ENCODE assay signal across 8 mouse cellular contexts in genomic region chrX:102643823-102644572, GRCm38 (mm10). TPM values are rescaled to one million over a fixed set of nuclear protein-coding genes. Genes with fewer than 3 reads are reported as not detected.
DNase-seq lines count a peak whose midpoint lies in the region; ATAC-seq and TF ChIP-seq lines count a peak whose summit lies in the region.

Phka1 (minus strand) TSS chrX:102644246.

- intact Hi-C loops in heart, postnatal 10 days (cut with DNase I), result loop anchor here (10.0 kb wide), 1 partner anchor 139 kb away; the partner anchor contains the start of gene Hdac8

- H3K4me3 ChIP-seq in CH12.LX (replicated peaks in 1 of 3; ENCODE audit: low read depth in 2 of 3, low read length in 2 of 3, poor library complexity in 1 of 3), result peak within 1 kb of the TSS; percentile 56 to 89 (median 60)
- peak within 1 kb of the TSS; percentile 54 for H3K4me3 ChIP-seq in forebrain, embryonic 13.5 days
- peak within 1 kb of the TSS; percentile 55 for H3K4me3 ChIP-seq in liver, postnatal 0 days (ENCODE audit: low read depth, low read length)
- peak within 1 kb of the TSS; percentile 48 for H3K4me3 ChIP-seq in neural tube, embryonic 14.5 days (ENCODE audit: low read depth, low read length)
- H3K4me3 ChIP-seq in testis, adult 2 months (ENCODE audit: control insufficient read depth, low read depth, low read length), result peak within 1 kb of the TSS; percentile 88

- TF ChIP-seq CTCF in CH12.LX (conservative IDR thresholded peaks at IDR 0.05 in 1 of 2, IDR thresholded peaks at IDR 0.05 in 1 of 2; ENCODE audit: low read depth in 2 of 2, low read length in 2 of 2), result 0 out of 4 replicates have a peak, but pooled peaks of 1 of the 2 experiments have one; percentile 7
- no peak for TF ChIP-seq CTCF in liver, postnatal 0 days (IDR thresholded peaks at IDR 0.05; ENCODE audit: low read depth)
- no peak for TF ChIP-seq CTCF in testis, adult 2 months (IDR thresholded peaks at IDR 0.05; ENCODE audit: control insufficient read depth, insufficient read depth, insufficient replicate concordance, low read depth, low read length)

- in situ Hi-C loops in CH12.LX (cut with MboI; ENCODE audit: low pct_ligation_motif_present, low pct_unique_long_range_greater_than_20kb, low sequenced_read_pairs), result no loop called here

- TF ChIP-seq RAD21 in CH12.LX (IDR thresholded peaks at IDR 0.05; ENCODE audit: low read depth, low read length), result no peak

- no peaks in the 10 kb centered on the region for H3K36me3 ChIP-seq in CH12.LX (replicated peaks in 1 of 2; ENCODE audit: control insufficient read depth in 1 of 2, insufficient read depth in 1 of 2, low read length in 1 of 2)
- no peaks in the 10 kb centered on the region for H3K36me3 ChIP-seq in forebrain, embryonic 13.5 days (ENCODE audit: poor library complexity, severe bottlenecking)
- no peaks in the 10 kb centered on the region for H3K36me3 ChIP-seq in liver, postnatal 0 days (replicated peaks; ENCODE audit: insufficient read depth, low read length)
- H3K36me3 ChIP-seq in neural tube, embryonic 14.5 days (ENCODE audit: control insufficient read depth, insufficient read depth, low read length), result no peaks in the 10 kb centered on the region
- H3K36me3 ChIP-seq in testis, adult 2 months (ENCODE audit: control insufficient read depth, insufficient read depth, low read length), result no peaks in the 10 kb centered on the region

- H3K4me2 ChIP-seq in CH12.LX (ENCODE audit: insufficient read depth, low read depth, poor library complexity, severe bottlenecking), result peak within 1 kb of the TSS; percentile 59
- H3K4me2 ChIP-seq in forebrain, embryonic 13.5 days, result peak within 1 kb of the TSS; percentile 64
- H3K4me2 ChIP-seq in liver, postnatal 0 days (ENCODE audit: low read depth, low read length), result peak within 1 kb of the TSS; percentile 60
- H3K4me2 ChIP-seq in neural tube, embryonic 14.5 days (ENCODE audit: low read depth, low read length), result peak within 1 kb of the TSS; percentile 50

- no peaks in the 10 kb centered on the region for H3K9me3 ChIP-seq in CH12.LX (replicated peaks; ENCODE audit: low read length)
- H3K9me3 ChIP-seq in forebrain, embryonic 13.5 days (replicated peaks), result no peaks in the 10 kb centered on the region
- H3K9me3 ChIP-seq in liver, postnatal 0 days (ENCODE audit: low read length), result no peaks in the 10 kb centered on the region
- H3K9me3 ChIP-seq in neural tube, embryonic 14.5 days (ENCODE audit: control insufficient read depth, low read length), result no peaks in the 10 kb centered on the region

- no peaks in the 10 kb centered on the region for H3K79me2 ChIP-seq in CH12.LX (replicated peaks; ENCODE audit: control insufficient read depth, extremely low read depth, insufficient read depth, poor library complexity, severe bottlenecking)

- DNase-seq in CH12.LX (ENCODE audit: extremely low read depth), result peak; percentile 40
- DNase-seq in heart, postnatal 10 days, result peak; percentile 88 to 89
- peak; percentile 71 for DNase-seq in layer of hippocampus, adult 11-12 months (ENCODE audit: low spot score)
- DNase-seq in liver, postnatal 0 days, result peak; percentile 77

- WGBS in forebrain, embryonic 13.5 days, result 17% methylated on average over 54 of the region's 60 CpGs
- 19% methylated on average over 50 of the region's 60 CpGs for WGBS in liver, postnatal 0 days (ENCODE audit: insufficient replicate concordance)
- 16% methylated on average over 56 of the region's 60 CpGs for WGBS in neural tube, embryonic 14.5 days

- TF ChIP-seq POLR2A in CH12.LX (IDR thresholded peaks at IDR 0.05; ENCODE audit: low read depth, low read length), result peak; percentile 51; the same call in 1 of the 2 replicates
- TF ChIP-seq POLR2A in testis, adult 2 months (IDR thresholded peaks at IDR 0.05; ENCODE audit: control insufficient read depth, low read depth, low read length), result no peak

- H3K27me3 ChIP-seq in CH12.LX (replicated peaks), result no peaks in the 10 kb centered on the region
- peaks cover 8% of the 10 kb centered on the region; the same call in 1 of the 2 replicates for H3K27me3 ChIP-seq in forebrain, embryonic 13.5 days
- H3K27me3 ChIP-seq in liver, postnatal 0 days (ENCODE audit: insufficient read depth, low read length), result 0 out of 2 replicates have a peak, but pooled peaks cover 5% of the 10 kb centered on the region
- H3K27me3 ChIP-seq in neural tube, embryonic 14.5 days (ENCODE audit: control insufficient read depth, insufficient read depth, low read length), result peaks cover 12% of the 10 kb centered on the region
- no peaks in the 10 kb centered on the region for H3K27me3 ChIP-seq in testis, adult 2 months (ENCODE audit: control insufficient read depth, insufficient read depth, low read length)

- dilution Hi-C loops in CH12.LX (cut with MboI; ENCODE audit: extremely low pct_ligation_motif_present, extremely low pct_unique_long_range_greater_than_20kb, low sequenced_read_pairs), result no loop called here

- ATAC-seq in cerebellum, adult (ENCODE audit: insufficient number of reproducible peaks, low FRiP score, low TSS enrichment), result peak; percentile 82
- ATAC-seq in forebrain, embryonic 13.5 days, result peak; percentile 92
- ATAC-seq in liver, postnatal 0 days, result peak; percentile 97
- peak; percentile 94 for ATAC-seq in neural tube, embryonic 14.5 days (ENCODE audit: low read depth)

- H3K27ac ChIP-seq in CH12.LX (ENCODE audit: insufficient read depth, low read depth), result no peak within 1 kb of the TSS
- no peak within 1 kb of the TSS for H3K27ac ChIP-seq in forebrain, embryonic 13.5 days
- peak within 1 kb of the TSS; percentile 22; the same call in 1 of the 2 replicates for H3K27ac ChIP-seq in liver, postnatal 0 days (ENCODE audit: low read depth)
- H3K27ac ChIP-seq in neural tube, embryonic 14.5 days (ENCODE audit: low read depth, low read length), result no peak within 1 kb of the TSS
- peak within 1 kb of the TSS; percentile 45 for H3K27ac ChIP-seq in testis, adult 2 months (ENCODE audit: control insufficient read depth, insufficient read depth, low read depth, low read length)

- TF ChIP-seq EP300 in CH12.LX (IDR thresholded peaks at IDR 0.05; ENCODE audit: low read length), result no peak
- no peak for TF ChIP-seq EP300 in liver, postnatal 0 days (IDR thresholded peaks at IDR 0.05; ENCODE audit: low read depth)

- H3K9ac ChIP-seq in CH12.LX (ENCODE audit: insufficient read depth, low read depth), result peak within 1 kb of the TSS; percentile 78
- peak within 1 kb of the TSS; percentile 65 for H3K9ac ChIP-seq in forebrain, embryonic 13.5 days
- peak within 1 kb of the TSS; percentile 57 for H3K9ac ChIP-seq in liver, postnatal 0 days (replicated peaks)
- peak within 1 kb of the TSS; percentile 39; the same call in 1 of the 2 replicates for H3K9ac ChIP-seq in neural tube, embryonic 14.5 days (replicated peaks; ENCODE audit: low read depth, low read length)

- peaks cover 0 to 6% of the 10 kb centered on the region in 2 experiments; a peak in 1 of 4 replicates for H3K4me1 ChIP-seq in CH12.LX (ENCODE audit: control insufficient read depth in 1 of 2, insufficient read depth in 2 of 2)
- no peaks in the 10 kb centered on the region for H3K4me1 ChIP-seq in forebrain, embryonic 13.5 days
- no peaks in the 10 kb centered on the region for H3K4me1 ChIP-seq in liver, postnatal 0 days (ENCODE audit: insufficient read depth)
- no peaks in the 10 kb centered on the region for H3K4me1 ChIP-seq in neural tube, embryonic 14.5 days (ENCODE audit: control insufficient read depth, insufficient read depth, low read length)
- no peaks in the 10 kb centered on the region for H3K4me1 ChIP-seq in testis, adult 2 months (ENCODE audit: control insufficient read depth, insufficient read depth, low read length)

TF ChIP-seq in CH12.LX, 34 proteins besides CTCF, POLR2A, EP300 and RAD21:
- TF ChIP-seq BHLHE40 (IDR thresholded peaks at IDR 0.05; ENCODE audit: low read depth, low read length), result peak; percentile 32; the same call in 1 of the 2 replicates
- TF ChIP-seq TCF12 (IDR thresholded peaks at IDR 0.05; ENCODE audit: low read depth, low read length), result peak; percentile 25; the same call in 1 of the 2 replicates
- TF ChIP-seq NRF1 (IDR thresholded peaks at IDR 0.05; ENCODE audit: low read depth, low read length), result peak; percentile 77
- no peak; the same call in none of the 2 replicates for TF ChIP-seq HCFC1 (IDR thresholded peaks at IDR 0.05; ENCODE audit: low read depth, low read length)
- TF ChIP-seq MAX (IDR thresholded peaks at IDR 0.05; ENCODE audit: low read length), result no peak
- TF ChIP-seq SIN3A (IDR thresholded peaks at IDR 0.05; ENCODE audit: low read length), result peak; percentile 59
- no peak for TF ChIP-seq ZC3H11A (IDR thresholded peaks at IDR 0.05; ENCODE audit: low read depth, low read length)
- TF ChIP-seq MAZ (IDR thresholded peaks at IDR 0.05; ENCODE audit: low read depth, low read length), result 0 out of 2 replicates have a peak, but pooled peaks have one; percentile 50
- peak; percentile 16; the same call in 1 of the 2 replicates for TF ChIP-seq ELF1 (IDR thresholded peaks at IDR 0.05; ENCODE audit: low read depth, low read length)
- peak; percentile 65; the same call in 1 of the 2 replicates for TF ChIP-seq MXI1 (IDR thresholded peaks at IDR 0.05; ENCODE audit: low read depth, low read length)
- peak; percentile 32; the same call in 1 of the 2 replicates for TF ChIP-seq MEF2A (IDR thresholded peaks at IDR 0.05; ENCODE audit: borderline replicate concordance, low read depth, low read length)

RNA-seq across cellular contexts. Expression of gene Phka1, which starts in this region (rescaled TPM):
- total RNA-seq in CH12.LX (2012; rRNA removed) (3.3 and 3.9 TPM in 2 replicates), CH12.LX (2014; rRNA removed) (2.1 TPM in 2 replicates)
- polyA plus RNA-seq in CH12.LX (2012; ENCODE audit: insufficient read length, low read depth), result 2.2 and 2.3 TPM in 2 replicates
- 4.8 and 5.6 TPM in 2 replicates for polyA plus RNA-seq in forebrain, embryonic 13.5 days (2015; fragmentation: Nextera tagmentation; extraction: Ambion mirVana)
- total RNA-seq in heart, postnatal 10 days (2021), result 10 to 100 TPM; 24.0 to 32.7 TPM
- 0.72 and 0.76 TPM in 2 replicates for polyA plus RNA-seq in liver, postnatal 0 days (2015; fragmentation: Nextera tagmentation; extraction: Ambion mirVana)
- polyA plus RNA-seq in neural tube, embryonic 14.5 days (2014; fragmentation: Nextera tagmentation; extraction: Ambion mirVana), result 10.3 and 10.9 TPM in 2 replicates
- polyA plus RNA-seq in testis, adult 2 months (2012; rRNA removed), result 2.5 and 3.4 TPM in 2 replicates

Comparison
In these comparisons a context has a peak if more than half of its experiments do, and no peak if none do; other contexts are left out.
1. RNA of gene Phka1 (total RNA-seq): 24.0 to 32.7 TPM in heart, postnatal 10 days; 2.1 to 3.9 TPM in CH12.LX; every median in the first group is over 4 times any median in the second.
2. Peak in DNase-seq, ATAC-seq, H3K4me3 ChIP-seq, H3K27ac ChIP-seq, H3K9ac ChIP-seq and H3K4me2 ChIP-seq in liver, postnatal 0 days; RNA of the gene not detected or under 1 TPM.
3. Peak in every context shown above with its lines, with median percentiles within 50 percentile points of each other: DNase-seq, H3K4me2 ChIP-seq, H3K4me3 ChIP-seq, H3K9ac ChIP-seq and ATAC-seq.